Mouse (Mus musculus): Measurements from ENCODE around the gene Mex3b. TPM values are rescaled to one million over a fixed set of nuclear protein-coding genes. Genes with fewer than 3 reads are reported as not detected.

Gene Mex3b
- polyA plus RNA-seq (2015; fragmentation: Illumina TruSeq; extraction: RNeasy Lipid Tissue Mini Kit (QIAGEN cat#74804); ENCODE audit: insufficient read depth, low replicate concordance), result 3.6 TPM

GRCm38 (mm10) chr7:82867271-82868121, at the start of gene Mex3b:
Gene Mex3b (plus strand): TSS chr7:82867333.

Other genes with a start within 250 kb of the Mex3b start
- gene Saxo2, start 218.8 kb upstream of the Mex3b start, polyA plus RNA-seq (2015; fragmentation: Illumina TruSeq; extraction: RNeasy Lipid Tissue Mini Kit (QIAGEN cat#74804); ENCODE audit: insufficient read depth, low replicate concordance), result 0.75 TPM
- gene Efl1, start 218.7 kb upstream of the Mex3b start, polyA plus RNA-seq (2015; fragmentation: Illumina TruSeq; extraction: RNeasy Lipid Tissue Mini Kit (QIAGEN cat#74804); ENCODE audit: insufficient read depth, low replicate concordance), result 19.5 TPM